Mouse (Mus musculus) c-Kit-positive CD71-positive TER-119-negative erythroid progenitor cells, embryonic 14.5 days (primary cell): ENCODE measurements around the gene Gcnt2.
"Not testable (repeated sequence)": the region's sequence is repeated elsewhere in the genome, so short reads cannot be mapped to it uniquely, and the experiment has no call there.

Experiments used
- DNase-seq: peaks from one replicate; pipeline ENCODE4 v3.0.0-alpha.2; 2013; ENCODE audit warnings: low read depth

The Gcnt2 gene

DNA sequence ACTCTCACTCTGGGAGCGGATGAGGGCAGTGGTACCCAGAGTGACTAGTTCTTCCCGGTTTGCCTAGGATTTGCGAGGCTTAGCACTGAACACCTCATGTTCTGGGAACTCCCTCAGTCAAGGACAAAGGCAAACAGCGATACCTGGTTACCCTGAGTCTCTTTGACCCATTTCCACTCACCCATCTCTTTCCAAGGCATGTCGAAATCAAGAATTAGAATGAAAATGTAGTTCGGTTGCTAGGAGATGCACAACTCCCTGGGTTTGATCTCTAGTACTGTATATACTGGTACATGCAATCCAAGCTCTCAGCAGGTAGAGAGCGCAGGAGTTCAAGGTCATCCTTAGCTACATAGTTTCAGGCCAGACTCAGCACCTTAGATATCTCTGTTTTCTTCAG is 47.0 kb downstream of the Gcnt2 start:
- no peak for DNase-seq

DNA sequence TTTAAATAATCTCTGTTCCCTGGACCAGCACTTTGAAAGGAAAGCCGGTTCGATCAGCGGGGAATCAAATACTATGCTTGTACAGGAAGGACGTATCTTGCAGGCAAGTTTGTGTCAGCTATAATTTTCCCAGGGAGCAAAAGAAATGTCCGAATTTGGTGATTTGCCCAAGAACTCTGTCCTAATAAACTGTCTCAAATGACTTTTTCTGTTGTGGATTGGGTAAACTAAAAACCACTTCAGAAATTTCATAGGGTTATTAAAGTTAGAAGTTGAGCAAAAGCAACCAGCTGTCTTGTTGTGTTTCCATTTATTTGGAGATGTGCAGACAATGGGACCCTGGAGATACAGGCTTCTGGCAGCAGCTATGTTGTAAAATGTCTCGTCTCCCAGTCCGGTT is 47.7 kb downstream of the Gcnt2 start:
- no peak for DNase-seq

DNA sequence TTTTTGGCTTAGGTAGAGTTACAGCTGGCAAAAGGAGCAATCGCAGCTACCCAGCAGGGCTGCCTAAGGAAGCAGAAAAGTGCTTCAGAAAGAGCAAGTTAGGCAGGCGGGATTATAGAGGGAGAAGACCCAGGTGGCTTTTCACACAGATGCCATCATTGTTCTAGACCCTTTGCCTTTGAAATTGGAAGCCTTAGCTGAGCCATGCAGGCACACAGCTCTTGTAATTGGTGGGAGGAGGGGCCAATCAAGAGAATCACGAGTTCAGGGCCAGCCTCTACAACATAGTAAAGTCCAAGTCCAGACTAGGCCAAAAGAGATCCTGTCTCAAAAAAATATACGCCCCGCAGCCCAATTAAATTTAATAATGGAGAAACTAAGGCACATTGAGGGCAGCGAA is 48.5 kb downstream of the Gcnt2 start:
- DNase-seq = no peak

DNA sequence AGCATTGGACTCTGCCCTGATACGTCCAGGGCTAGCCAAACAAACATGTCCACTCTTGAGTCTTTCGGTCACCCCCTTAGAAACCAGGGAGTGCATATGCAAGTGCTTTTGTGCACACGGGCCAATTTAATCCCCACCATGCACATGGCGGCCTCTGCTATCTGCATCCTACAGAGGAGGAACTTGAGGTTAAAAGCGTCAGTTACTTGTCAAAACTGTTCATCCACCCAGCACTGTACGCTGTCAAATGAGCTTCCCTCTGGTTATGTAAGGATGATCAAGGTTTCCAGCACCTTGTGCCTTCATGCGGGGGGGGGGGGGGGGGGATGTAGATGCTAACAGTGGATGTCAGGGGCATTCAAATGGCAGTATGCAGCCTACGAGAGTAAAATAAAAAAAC is 49.5 kb downstream of the Gcnt2 start:
- DNase-seq = no peak

DNA sequence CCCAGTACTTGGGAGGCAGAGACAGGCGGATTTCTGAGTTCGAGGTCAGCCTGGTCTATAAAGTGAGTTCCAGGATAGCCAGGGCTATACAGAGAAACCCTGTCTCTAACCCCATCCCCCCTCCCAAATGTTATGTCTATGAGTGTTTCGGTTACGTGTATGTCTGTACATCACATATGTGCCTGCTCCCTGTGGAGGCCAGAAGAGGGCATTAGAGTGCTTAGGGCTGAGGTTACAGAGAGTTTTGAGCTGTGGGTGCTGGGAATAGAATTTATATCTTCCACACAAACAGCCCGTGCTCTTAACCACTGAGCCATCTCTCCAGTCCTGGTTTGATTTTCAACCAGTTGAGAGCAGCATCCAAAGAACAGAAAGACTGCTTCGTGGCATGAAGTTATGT is 50.5 kb downstream of the Gcnt2 start:
- no peak for DNase-seq

DNA sequence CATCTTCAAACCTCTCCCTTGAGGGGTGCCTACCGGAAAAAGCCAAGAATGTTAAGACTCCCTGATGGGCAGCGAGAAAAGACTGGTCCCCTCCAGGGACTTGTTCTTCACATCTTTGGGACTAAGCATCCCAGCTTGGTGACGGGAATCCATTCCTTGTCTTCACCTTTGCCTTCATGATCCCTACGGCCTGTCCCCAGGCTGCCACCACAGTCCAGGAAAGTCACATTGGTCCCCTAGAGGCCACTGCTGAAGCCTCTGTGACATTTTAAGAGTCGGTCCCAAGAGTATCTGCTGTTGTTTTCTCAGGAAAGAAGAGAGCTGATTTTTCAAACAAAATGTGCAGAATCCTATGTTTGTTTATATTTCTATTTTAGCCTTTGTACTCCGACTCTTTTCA is 52.4 kb downstream of the Gcnt2 start:
- DNase-seq = no peak

DNA sequence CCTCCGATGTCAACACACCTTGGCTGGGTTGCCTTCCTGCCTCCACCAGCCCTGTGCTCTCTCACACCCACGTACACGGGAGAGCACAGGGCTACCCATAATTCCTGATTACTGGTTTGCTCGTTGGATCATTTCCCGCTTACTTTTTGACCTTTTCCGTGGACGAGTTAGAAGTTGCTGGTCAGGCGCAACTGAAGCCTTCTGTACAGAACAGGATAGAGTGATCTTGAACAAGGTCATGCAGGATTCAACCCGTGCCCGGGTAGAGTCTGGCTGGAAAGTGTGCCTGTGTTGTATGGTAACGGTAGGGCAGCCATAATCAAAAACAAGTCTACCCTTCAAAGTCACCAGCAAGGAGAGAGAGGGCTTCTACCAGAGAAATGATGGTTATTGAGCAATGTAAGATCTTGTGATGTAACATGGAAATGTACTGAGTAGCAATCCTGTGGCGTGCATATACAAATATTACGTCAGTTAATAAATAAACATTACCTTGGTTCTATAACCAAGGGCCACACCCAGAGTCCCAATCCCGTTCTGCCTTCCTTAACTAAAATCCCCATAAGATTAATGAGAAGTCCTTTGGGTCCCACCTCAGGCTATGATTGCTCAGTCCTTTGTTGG is 54.0 kb downstream of the Gcnt2 start:
- no peak for DNase-seq

DNA sequence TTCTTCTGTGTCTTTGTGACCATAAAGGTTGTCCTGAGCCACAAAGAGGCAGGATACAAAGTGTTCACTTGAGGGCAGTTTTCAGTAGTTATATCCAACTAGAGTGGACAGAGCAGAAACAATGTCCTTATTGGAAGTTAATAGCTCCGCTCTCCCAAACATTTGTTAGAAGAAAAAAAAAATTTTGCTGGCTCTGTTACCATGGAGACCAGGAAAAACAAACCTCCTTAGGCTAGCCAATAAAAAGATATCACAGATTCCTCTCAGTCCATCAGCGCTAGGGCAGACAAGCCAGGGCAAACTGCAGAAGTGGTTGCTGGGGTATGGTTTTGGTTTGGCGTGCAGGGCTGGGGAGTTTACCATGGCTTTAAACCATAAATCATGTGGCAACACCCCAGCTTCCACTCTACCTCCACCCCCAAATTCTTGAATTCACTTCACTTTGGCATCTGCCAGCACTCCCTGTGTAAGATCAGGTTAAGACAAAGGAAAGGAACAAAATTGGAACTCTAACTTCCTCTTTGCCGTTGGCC is 54.6 kb downstream of the Gcnt2 start:
- DNase-seq = no peak

DNA sequence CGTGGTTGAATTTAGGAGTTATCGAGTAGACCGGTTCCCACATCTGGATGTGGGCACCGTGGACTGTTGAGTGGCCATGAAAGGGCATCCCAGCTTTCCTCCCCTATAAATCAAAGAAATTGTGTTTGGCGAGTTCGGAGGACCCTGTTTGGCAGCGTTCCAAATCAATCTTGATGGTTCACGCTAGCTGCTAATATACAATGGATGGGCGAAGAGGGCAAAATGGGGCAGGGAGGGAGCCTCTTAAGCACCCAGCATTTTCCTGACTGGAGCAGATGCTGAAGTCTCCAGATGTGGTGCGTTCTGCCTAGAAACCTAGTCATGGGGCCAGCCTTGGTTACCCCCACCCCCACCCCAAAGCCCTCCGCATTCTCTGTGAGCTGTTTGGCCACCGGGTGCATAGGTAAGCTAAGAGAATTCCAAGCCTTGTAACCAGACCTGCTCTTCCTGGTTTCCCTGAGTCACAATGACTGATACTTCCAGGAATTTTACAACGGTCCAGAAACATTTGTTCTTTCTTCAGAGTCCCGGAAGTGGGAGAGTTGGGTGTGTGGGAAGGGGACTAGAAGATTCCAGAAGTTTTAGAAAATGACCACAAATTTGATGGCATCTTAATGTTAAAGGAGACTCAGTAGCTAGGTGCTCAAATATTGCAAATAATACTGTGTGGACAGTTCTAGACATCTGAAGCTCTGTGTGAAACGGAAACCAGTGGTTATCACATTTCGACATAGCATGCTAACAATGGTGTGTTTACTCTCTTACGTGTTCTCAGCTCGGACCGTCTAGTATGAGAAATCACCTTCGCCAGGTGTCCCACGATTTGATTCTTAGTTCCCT is 57.0 kb downstream of the Gcnt2 start:
- DNase-seq = no peak

DNA sequence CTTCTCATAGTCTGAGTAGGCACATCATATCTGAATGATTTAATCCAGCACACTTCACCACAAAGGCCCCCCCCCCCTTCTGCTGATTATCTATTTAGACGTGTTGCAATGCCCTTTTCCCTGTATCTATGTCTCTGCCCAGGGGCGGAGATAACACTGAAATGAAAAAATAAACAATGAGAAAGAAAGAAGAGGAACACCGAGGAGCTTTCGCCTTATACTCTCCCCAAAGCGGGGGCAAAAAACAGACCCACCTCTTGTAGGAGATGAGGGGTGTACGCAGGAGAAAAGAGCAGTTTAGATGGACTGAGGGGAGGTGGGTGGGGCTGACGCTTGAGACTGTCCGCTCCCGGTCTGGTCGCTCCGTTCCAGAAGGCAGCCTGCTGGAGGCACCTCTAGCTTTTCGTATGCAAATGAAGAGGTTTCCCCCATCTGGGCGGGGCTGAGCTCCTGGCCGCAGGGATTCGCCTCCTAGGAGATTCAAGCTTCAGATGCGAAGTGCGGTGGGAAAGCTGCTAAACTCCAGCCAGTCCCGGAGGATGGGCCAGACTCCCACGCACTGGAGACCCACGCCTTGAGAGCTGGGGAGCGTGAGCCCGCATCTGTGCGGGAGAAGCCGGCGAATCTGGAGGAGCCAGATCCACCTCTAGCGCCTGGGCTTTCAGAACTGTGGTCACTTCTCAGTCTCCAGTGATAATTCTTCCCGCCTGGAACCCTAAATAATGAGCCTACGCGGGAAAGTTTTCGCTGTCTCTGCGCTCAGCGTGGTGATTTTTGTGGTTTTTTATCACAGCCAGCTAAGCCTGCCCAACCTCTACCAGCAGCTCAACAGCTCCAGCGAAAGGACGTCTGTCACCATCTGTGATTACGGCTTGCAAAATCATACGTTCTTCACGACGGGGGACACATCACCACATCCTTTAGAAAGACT is 57.9 kb downstream of the Gcnt2 start:
- DNase-seq = no peak

DNA sequence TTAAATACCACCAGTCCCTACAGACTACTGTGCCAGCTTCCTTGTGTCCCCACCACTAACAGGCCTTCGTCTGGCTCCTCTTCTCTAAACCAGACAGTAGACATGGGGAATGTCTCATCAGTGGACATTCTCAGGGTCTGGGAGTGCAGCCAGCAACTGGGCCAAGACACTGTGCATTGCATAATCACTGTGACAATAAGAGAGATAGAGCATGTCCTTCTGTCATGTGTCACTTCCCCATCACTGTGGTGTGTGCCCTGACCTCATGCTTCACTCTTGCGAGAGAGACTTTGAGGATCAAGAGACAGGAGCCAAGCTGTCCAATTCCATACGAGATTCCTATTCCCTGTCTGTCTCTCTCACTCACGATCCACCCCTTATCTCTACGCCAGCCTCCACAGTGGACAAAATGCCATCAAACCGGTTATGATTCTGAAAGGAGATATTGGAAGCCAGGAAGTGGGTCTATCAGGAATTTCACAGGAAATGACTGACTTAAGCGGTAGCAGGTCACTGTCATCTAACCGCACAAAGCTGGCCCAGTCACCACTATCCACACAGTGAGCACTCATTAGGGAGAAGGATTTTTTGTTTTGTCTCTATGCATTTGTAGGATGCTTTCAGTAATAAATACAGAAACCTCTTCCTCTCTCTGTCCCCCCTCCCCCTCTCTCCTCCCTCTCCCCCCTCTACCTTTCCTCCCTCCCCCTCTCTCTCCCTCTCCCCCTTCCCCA is 61.9 kb downstream of the Gcnt2 start:
- no peak for DNase-seq

DNA sequence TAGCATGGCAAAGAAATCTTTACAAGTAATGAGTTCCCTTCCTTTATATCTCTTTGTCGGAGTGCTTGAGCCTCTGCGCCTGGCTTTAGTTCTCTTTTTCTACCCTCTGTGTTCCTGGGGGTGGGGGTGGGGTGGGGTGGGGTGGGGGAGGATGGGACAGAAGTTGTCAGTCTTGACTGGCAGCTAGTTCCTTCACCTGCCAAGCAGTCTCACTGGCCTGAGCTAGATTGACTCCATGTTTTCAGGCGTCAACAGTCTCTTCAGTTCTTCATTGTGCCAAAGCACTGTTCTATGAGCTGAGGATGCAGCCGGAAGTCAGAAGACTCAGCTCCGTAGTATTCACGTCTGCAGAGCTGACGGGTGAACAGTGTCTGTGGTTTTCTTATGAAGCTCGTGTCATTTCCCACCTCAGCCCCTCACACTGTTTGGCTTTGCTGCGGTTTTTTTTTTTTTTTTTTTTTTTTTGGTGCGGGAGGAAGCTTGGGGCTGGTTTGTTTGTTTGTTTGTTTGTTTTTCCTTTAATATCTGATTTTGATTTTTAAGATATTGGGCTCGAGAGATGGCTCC is 62.8 kb downstream of the Gcnt2 start:
- no peak for DNase-seq

DNA sequence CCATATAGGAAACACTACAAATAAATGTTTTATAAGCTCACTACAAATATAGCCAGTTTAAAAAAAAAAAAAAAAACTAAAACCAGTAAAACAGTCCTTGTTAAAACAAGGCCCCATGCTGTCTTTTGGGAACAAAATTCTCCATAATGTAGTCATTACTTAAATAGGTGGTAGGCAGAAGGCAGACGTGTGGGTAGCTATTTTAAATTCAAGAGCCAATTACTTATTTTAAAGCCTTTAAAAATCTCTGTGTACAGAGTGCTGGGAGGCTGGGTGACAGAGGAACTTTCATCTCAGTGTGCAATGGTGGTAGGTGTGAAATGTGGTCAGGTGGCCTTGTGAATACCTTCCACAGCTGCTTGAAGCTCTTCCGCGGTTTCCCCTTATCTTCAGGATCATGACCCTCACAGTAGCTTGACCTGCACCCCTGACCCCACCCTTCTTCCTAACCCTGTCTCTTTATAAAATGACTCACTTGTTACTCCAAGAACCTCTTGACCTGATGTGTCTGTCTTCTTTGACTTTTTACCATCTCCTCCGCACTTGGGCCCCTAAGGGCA is 64.3 kb downstream of the Gcnt2 start:
- DNase-seq = no peak

DNA sequence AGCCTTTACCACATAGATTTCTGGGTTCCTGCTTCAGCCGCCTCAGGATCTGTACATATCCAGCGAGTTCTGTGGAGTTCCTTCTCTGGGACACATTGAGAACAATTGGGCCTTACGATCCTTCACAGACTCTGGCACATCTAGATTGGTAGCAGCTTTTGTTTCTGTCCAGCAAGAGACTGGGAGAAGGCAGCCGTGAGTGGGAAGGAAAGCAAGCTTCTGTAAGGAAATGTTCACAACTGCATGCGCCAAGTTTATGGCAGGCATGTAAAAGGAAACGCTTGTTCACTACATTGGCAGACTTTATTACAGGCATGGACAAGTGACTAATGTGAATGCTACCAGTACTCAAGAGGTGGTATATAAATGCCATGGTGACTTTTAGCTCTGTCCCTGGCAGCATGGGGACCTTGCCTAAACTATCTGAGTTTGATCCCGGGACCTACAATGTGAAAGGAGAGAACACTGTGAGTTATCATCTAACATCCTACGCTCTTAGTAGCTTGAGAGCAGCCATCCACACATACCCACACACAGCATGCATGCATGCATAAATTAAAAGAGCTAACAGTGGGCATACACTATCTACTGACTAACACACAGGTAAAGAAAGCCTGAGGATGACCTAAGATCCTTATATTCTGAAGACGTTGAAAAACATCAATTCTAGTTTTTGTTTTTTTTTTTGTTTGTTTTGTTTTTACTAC is 68.8 kb downstream of the Gcnt2 start:
- DNase-seq = no peak

DNA sequence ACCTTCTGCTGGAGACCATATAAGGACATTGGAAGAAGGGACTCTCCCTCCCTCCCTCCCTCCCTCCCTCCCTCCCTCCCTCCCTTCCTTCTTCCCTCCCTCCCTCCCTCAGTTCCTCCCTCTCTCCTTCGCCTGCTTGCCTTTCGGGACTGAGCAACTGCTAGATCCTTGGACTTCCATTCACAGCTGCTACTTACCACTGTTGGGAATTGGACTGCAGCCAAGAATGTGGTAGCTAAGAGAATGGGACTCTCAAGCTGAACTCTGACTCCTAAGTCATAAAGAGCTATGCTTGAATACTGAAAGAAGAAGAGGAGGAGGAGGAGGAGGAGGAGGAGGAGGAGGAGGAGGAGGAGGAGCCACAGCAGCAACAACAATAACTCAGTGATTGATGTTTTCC is 72.3 kb downstream of the Gcnt2 start:
- not testable (repeated sequence) for DNase-seq

DNA sequence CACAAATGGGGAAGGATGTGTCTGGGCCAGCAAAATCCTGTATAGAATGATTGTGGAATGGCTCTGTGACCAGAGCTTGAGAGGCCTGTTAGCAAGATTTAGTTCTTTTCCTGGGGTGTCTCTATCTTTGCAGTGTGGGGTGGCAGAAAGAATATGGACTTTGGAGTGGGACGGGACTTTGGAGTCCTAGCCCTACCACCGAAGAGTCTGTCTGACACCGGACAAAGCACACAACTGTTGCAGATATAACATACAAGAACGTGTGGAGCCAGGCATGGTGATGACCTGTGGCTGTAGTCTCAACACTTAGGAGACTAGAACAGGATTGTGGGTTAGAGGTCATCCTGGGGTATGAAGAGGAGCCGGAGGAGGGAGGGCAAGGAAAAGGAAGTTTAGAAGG is 73.0 kb downstream of the Gcnt2 start:
- no peak for DNase-seq

DNA sequence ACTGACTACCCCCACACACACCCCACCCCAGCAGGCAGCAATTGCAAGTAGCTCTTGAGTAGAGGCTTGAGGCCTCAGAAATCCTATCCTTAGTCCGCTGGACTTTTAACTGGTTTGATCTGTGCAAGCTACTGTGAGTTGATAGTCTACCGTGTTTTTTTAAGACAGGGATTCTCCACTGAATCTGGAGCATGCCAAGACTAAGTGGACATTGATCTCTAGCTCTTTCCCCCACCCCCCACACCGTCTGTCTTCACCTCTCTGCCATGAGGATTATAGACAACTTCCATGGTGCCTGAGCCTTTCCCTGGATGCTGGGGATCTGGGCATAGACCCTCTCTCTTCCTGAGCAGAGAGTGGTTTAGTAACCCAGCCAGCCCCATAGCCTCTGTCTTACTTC is 74.8 kb downstream of the Gcnt2 start:
- DNase-seq = no peak

DNA sequence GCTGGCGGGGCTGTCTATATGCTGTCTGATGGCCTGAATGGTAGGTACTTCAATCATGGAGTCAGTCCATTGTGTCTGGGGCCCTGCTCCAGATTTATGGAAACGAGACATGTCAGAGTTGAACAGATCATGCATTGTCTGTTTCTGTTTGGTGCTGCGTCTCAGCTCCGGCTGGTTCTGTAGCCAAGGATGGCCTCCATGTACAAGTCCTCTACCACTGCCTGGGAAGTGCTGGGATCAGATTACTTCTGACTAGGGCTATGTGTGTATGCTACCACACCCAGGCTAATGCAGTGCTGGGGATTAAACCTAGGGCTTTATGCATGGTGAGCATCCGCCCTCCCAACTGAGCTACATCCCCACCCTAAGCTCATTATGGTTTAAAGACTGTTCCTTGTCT is 78.0 kb downstream of the Gcnt2 start:
- DNase-seq = no peak

DNA sequence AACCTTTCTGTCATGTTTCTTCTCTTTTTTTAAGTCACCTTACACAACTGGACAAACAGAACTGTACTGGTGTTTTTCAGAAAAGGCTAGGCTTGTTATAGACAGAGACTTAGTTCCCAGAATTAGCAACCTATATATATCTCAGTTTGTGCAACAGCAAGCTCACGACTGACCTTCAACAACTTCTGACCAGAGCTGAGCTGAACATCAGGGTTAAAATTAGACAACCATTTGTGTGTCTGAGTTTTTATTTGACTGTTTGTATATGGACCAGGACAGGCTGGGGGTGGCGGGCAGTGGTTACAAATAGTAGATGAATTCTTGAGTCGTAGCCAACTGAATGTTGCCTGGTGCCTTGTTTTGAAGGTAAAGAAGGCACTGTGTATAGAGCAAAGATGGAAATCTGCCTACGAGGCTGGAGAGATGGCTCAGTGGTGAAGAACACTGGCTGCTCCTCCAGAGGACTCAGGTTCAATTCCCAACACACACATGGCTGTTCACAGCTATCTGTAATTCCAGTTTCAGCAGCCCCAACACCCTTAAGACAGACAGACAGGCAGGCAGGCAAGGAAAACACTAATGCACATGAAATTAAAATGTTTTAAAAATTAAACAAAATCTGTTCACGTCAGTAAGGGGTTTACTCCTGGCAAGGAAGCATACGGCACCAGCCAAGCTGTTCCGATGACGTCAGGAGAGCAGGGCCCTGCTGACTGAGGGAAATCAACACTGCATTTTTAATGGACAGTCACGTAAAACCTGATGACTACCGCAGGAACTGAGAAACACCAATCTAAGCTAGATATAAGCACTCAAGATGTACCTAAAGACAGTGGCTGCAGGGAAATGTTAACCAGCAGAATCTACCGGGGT is 79.2 kb downstream of the Gcnt2 start:
- no peak for DNase-seq

DNA sequence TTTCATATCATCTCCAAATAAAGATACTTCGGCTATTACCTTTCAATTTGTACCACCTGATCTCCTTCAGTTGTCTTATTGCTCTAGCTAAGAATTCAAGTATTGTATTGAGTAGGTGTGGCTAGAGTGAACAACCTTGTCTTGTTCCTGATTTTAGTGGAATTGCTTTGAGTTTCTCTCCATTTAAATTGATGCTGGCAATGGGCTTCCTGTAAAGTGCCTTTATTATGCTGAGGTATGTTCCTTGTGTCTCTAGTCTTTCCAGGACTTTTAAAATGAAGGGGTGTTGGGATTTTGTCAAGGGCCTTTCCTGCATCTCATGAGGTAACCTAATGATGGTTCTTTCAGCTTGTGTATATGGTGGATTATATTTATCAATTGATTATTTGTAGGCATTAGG is 83.5 kb downstream of the Gcnt2 start:
- no peak for DNase-seq
